ENCODE assay signal across 19 mouse cellular contexts in genomic region chr17:88459916-88460901, GRCm38 (mm10). TPM values are rescaled to one million over a fixed set of nuclear protein-coding genes. Genes with fewer than 3 reads are reported as not detected.
DNase-seq lines count a peak whose midpoint lies in the region; ATAC-seq and TF ChIP-seq lines count a peak whose summit lies in the region.
"Had no signal": no experiment of that assay in that cellular context is flagged by ENCODE, and none has a peak within 500 bp of the region (broad histone marks: within the 10 kb centered on the region; RNA-seq: fewer than 3 reads in every experiment).

No protein-coding gene starts in this region.

- H3K4me1 ChIP-seq in midbrain, embryonic 11.5 days (ENCODE audit: control insufficient read depth, insufficient read depth, low read length), result no peaks in the 10 kb centered on the region
- no peaks in the 10 kb centered on the region for H3K4me1 ChIP-seq in midbrain, embryonic 14.5 days (ENCODE audit: control insufficient read depth, insufficient read depth, low read length)
- no peaks in the 10 kb centered on the region for H3K4me1 ChIP-seq in intestine, embryonic 14.5 days (replicated peaks; ENCODE audit: control insufficient read depth, insufficient read depth, low read length)
- peaks cover 50% of the 10 kb centered on the region for H3K4me1 ChIP-seq in liver, embryonic 13.5 days (replicated peaks)
- no peaks in the 10 kb centered on the region for H3K4me1 ChIP-seq in stomach, embryonic 15.5 days
- peaks cover 3% of the 10 kb centered on the region for H3K4me1 ChIP-seq in heart, adult 2 months (ENCODE audit: control insufficient read depth, insufficient read depth, low read length)
- H3K4me1 ChIP-seq: embryonic facial prominence, embryonic 15.5 days; forebrain, embryonic 15.5 days; heart, embryonic 15.5 days; midbrain, embryonic 12.5 days had no signal

- no peaks in the 10 kb centered on the region; the same call in 1 of the 2 replicates for H3K79me2 ChIP-seq in heart, adult 2 months (replicated peaks; ENCODE audit: control insufficient read depth, insufficient read depth, low read length)

- DNase-seq in midbrain, embryonic 11.5 days (ENCODE audit: low spot score, missing footprints), result peak; percentile 65
- DNase-seq in midbrain, embryonic 14.5 days, result no peak
- peak; percentile 50 for DNase-seq in intestine, embryonic 14.5 days (ENCODE audit: low spot score)
- DNase-seq in liver, embryonic 13.5 days, result no peak
- DNase-seq in layer of hippocampus, postnatal 36 days, result no peak
- no peak for DNase-seq in gastrocnemius, postnatal 4 days (ENCODE audit: low spot score in 2 of 2)
- DNase-seq in heart, adult 2 months, result no peak
- DNase-seq: adrenal gland, postnatal 25 days; cerebellum, postnatal 10 days; lung, postnatal 36 days; right cerebral cortex, postnatal 25 days; thymus, postnatal 4 days had no signal

- TF ChIP-seq CTCF in heart, adult 2 months (IDR thresholded peaks at IDR 0.05), result no peak

- no peak for TF ChIP-seq POLR2A in heart, adult 2 months (IDR thresholded peaks at IDR 0.05; ENCODE audit: insufficient read depth, low read depth, low read length)

- no peak for ATAC-seq in midbrain, embryonic 11.5 days (ENCODE audit: low FRiP score)
- no peak for ATAC-seq in midbrain, embryonic 14.5 days (ENCODE audit: low FRiP score, low TSS enrichment)
- ATAC-seq in intestine, embryonic 14.5 days (replicated peaks; ENCODE audit: low FRiP score, low TSS enrichment, low read depth), result 0 out of 2 replicates have a peak, but pooled peaks have one; percentile 36
- peak; percentile 65 for ATAC-seq in liver, embryonic 13.5 days (ENCODE audit: low read depth)
- ATAC-seq in stomach, embryonic 15.5 days (ENCODE audit: insufficient read depth, low FRiP score, low read depth), result peak; percentile 70
- ATAC-seq: forebrain, embryonic 15.5 days had no signal

- no peak overlapping the region for H3K9ac ChIP-seq in midbrain, embryonic 11.5 days (ENCODE audit: low read length)
- no peak overlapping the region for H3K9ac ChIP-seq in midbrain, embryonic 14.5 days (replicated peaks; ENCODE audit: low read length)
- no peak overlapping the region for H3K9ac ChIP-seq in intestine, embryonic 14.5 days (ENCODE audit: low read length)
- H3K9ac ChIP-seq in liver, embryonic 13.5 days, result peak overlapping the region; percentile 54
- no peak overlapping the region for H3K9ac ChIP-seq in stomach, embryonic 15.5 days
- no peak overlapping the region for H3K9ac ChIP-seq in heart, adult 2 months (ENCODE audit: low read depth, low read length)
- H3K9ac ChIP-seq: embryonic facial prominence, embryonic 15.5 days; forebrain, embryonic 15.5 days; heart, embryonic 15.5 days; limb, embryonic 15.5 days; midbrain, embryonic 12.5 days had no signal

- no peak for TF ChIP-seq EP300 in heart, adult 2 months (IDR thresholded peaks at IDR 0.05; ENCODE audit: insufficient read depth, low read depth, low read length)

- H3K9me3 ChIP-seq in midbrain, embryonic 11.5 days (ENCODE audit: control insufficient read depth, low read length), result no peaks in the 10 kb centered on the region
- H3K9me3 ChIP-seq in midbrain, embryonic 14.5 days (ENCODE audit: control insufficient read depth, low read length), result no peaks in the 10 kb centered on the region
- no peaks in the 10 kb centered on the region for H3K9me3 ChIP-seq in intestine, embryonic 14.5 days (ENCODE audit: control insufficient read depth, low read length)
- no peaks in the 10 kb centered on the region for H3K9me3 ChIP-seq in liver, embryonic 13.5 days (replicated peaks)
- no peaks in the 10 kb centered on the region for H3K9me3 ChIP-seq in stomach, embryonic 15.5 days
- H3K9me3 ChIP-seq: embryonic facial prominence, embryonic 15.5 days; forebrain, embryonic 15.5 days; heart, embryonic 15.5 days; limb, embryonic 15.5 days; midbrain, embryonic 12.5 days had no signal

- no peaks in the 10 kb centered on the region for H3K36me3 ChIP-seq in midbrain, embryonic 11.5 days (ENCODE audit: control insufficient read depth, insufficient read depth, low read length)
- no peaks in the 10 kb centered on the region for H3K36me3 ChIP-seq in midbrain, embryonic 14.5 days (ENCODE audit: control insufficient read depth, insufficient read depth, low read length)
- H3K36me3 ChIP-seq in intestine, embryonic 14.5 days (ENCODE audit: control insufficient read depth, insufficient read depth, low read length), result peaks cover 4% of the 10 kb centered on the region; the same call in 1 of the 2 replicates
- 0 out of 2 replicates have a peak, but pooled peaks cover 10% of the 10 kb centered on the region for H3K36me3 ChIP-seq in liver, embryonic 13.5 days
- no peaks in the 10 kb centered on the region for H3K36me3 ChIP-seq in stomach, embryonic 15.5 days
- peaks cover 7% of the 10 kb centered on the region for H3K36me3 ChIP-seq in heart, adult 2 months (ENCODE audit: control insufficient read depth, insufficient read depth, low read length)
- H3K36me3 ChIP-seq: embryonic facial prominence, embryonic 15.5 days; forebrain, embryonic 15.5 days; heart, embryonic 15.5 days had no signal

- no peaks in the 10 kb centered on the region for H3K27me3 ChIP-seq in midbrain, embryonic 11.5 days (ENCODE audit: control insufficient read depth, insufficient read depth, low read length)
- H3K27me3 ChIP-seq in midbrain, embryonic 14.5 days (ENCODE audit: control insufficient read depth, insufficient read depth, low read length), result no peaks in the 10 kb centered on the region
- no peaks in the 10 kb centered on the region for H3K27me3 ChIP-seq in intestine, embryonic 14.5 days (replicated peaks; ENCODE audit: control insufficient read depth, insufficient read depth, low read length)
- no peaks in the 10 kb centered on the region for H3K27me3 ChIP-seq in liver, embryonic 13.5 days
- no peaks in the 10 kb centered on the region for H3K27me3 ChIP-seq in stomach, embryonic 15.5 days (replicated peaks)
- no peaks in the 10 kb centered on the region for H3K27me3 ChIP-seq in heart, adult 2 months (ENCODE audit: control insufficient read depth, insufficient read depth, low read length)
- H3K27me3 ChIP-seq: embryonic facial prominence, embryonic 15.5 days; forebrain, embryonic 15.5 days; heart, embryonic 15.5 days; limb, embryonic 15.5 days; midbrain, embryonic 12.5 days had no signal

- no peak overlapping the region for H3K4me2 ChIP-seq in midbrain, embryonic 11.5 days
- no peak overlapping the region for H3K4me2 ChIP-seq in midbrain, embryonic 14.5 days (ENCODE audit: low read length)
- H3K4me2 ChIP-seq in intestine, embryonic 14.5 days (ENCODE audit: low read length), result no peak overlapping the region
- H3K4me2 ChIP-seq in liver, embryonic 13.5 days, result peak overlapping the region; percentile 49
- no peak overlapping the region for H3K4me2 ChIP-seq in stomach, embryonic 15.5 days
- H3K4me2 ChIP-seq: embryonic facial prominence, embryonic 15.5 days; forebrain, embryonic 15.5 days; heart, embryonic 15.5 days; limb, embryonic 15.5 days; midbrain, embryonic 12.5 days had no signal

- H3K27ac ChIP-seq in midbrain, embryonic 11.5 days (ENCODE audit: low read depth, low read length), result no peak overlapping the region
- H3K27ac ChIP-seq in midbrain, embryonic 14.5 days (replicated peaks; ENCODE audit: low read depth, low read length), result no peak overlapping the region
- no peak overlapping the region for H3K27ac ChIP-seq in intestine, embryonic 14.5 days (ENCODE audit: low read depth)
- H3K27ac ChIP-seq in liver, embryonic 13.5 days, result peak overlapping the region; percentile 94
- H3K27ac ChIP-seq in stomach, embryonic 15.5 days, result peak overlapping the region; percentile 57; the same call in 1 of the 2 replicates
- H3K27ac ChIP-seq in heart, adult 2 months, result no peak overlapping the region
- H3K27ac ChIP-seq: embryonic facial prominence, embryonic 15.5 days; forebrain, embryonic 15.5 days; heart, embryonic 15.5 days; layer of hippocampus, adult 2 months; limb, embryonic 15.5 days; midbrain, embryonic 12.5 days had no signal

- WGBS in midbrain, embryonic 11.5 days, result 87% methylated on average over 7 of the region's 7 CpGs
- 95% methylated on average over 7 of the region's 7 CpGs for WGBS in midbrain, embryonic 14.5 days
- 65% methylated on average over 7 of the region's 7 CpGs for WGBS in intestine, embryonic 14.5 days
- WGBS in liver, embryonic 13.5 days (ENCODE audit: insufficient replicate concordance), result 29% methylated on average over 7 of the region's 7 CpGs
- 55% methylated on average over 7 of the region's 7 CpGs for WGBS in stomach, embryonic 15.5 days
- WGBS in heart, adult 2 months, result 61% methylated on average over 7 of the region's 7 CpGs

- intact Hi-C loops in heart, adult 2 months (cut with DNase I), result no loop called here

- no peak overlapping the region for H3K4me3 ChIP-seq in midbrain, embryonic 11.5 days (ENCODE audit: low read depth, low read length)
- H3K4me3 ChIP-seq in midbrain, embryonic 14.5 days (replicated peaks; ENCODE audit: low read depth, low read length), result no peak overlapping the region
- H3K4me3 ChIP-seq in intestine, embryonic 14.5 days (ENCODE audit: low read depth, low read length), result no peak overlapping the region
- H3K4me3 ChIP-seq in liver, embryonic 13.5 days (replicated peaks), result peak overlapping the region; percentile 13; the same call in 1 of the 2 replicates
- H3K4me3 ChIP-seq in stomach, embryonic 15.5 days (replicated peaks), result no peak overlapping the region
- H3K4me3 ChIP-seq in heart, adult 2 months, result no peak overlapping the region
- H3K4me3 ChIP-seq: embryonic facial prominence, embryonic 15.5 days; forebrain, embryonic 15.5 days; heart, embryonic 15.5 days; layer of hippocampus, adult 2 months; limb, embryonic 15.5 days; midbrain, embryonic 12.5 days had no signal

RNA-seq across cellular contexts. Expression of gene Foxn2, which starts 19.7 kb away (rescaled TPM):
- 7.2 and 8.2 TPM in 2 replicates for polyA plus RNA-seq in midbrain, embryonic 11.5 days (2014; fragmentation: Nextera tagmentation; extraction: Ambion mirVana)
- polyA plus RNA-seq in midbrain, embryonic 14.5 days (2014; fragmentation: Nextera tagmentation; extraction: Ambion mirVana), result 7.7 and 9.8 TPM in 2 replicates
- 12.1 and 13.5 TPM in 2 replicates for polyA plus RNA-seq in intestine, embryonic 14.5 days (2014; fragmentation: Nextera tagmentation; extraction: Ambion mirVana)
- 12.0 and 15.4 TPM in 2 replicates for polyA plus RNA-seq in liver, embryonic 13.5 days (2015; fragmentation: Nextera tagmentation; extraction: Ambion mirVana)
- polyA plus RNA-seq in stomach, embryonic 15.5 days (2015; fragmentation: Nextera tagmentation; extraction: Ambion mirVana), result 16.8 and 17.8 TPM in 2 replicates
- 10 to 100 TPM; 23.5 to 26.1 TPM for total RNA-seq in layer of hippocampus, postnatal 36 days (2021)
- total RNA-seq in gastrocnemius, postnatal 4 days (2021), result 10 to 100 TPM; 22.4 to 24.1 TPM
- 1 to 10 TPM; 7.4 to 9.4 TPM for total RNA-seq in heart, adult 2 months (2021)
- polyA plus RNA-seq in heart, adult 2 months (2012; rRNA removed), result 2.6 and 2.8 TPM in 2 replicates

Comparison
In these comparisons a context has a peak if more than half of its experiments do, and no peak if none do; other contexts are left out.
1. DNase-seq: peak in midbrain, embryonic 11.5 days (single experiment) and intestine, embryonic 14.5 days (single experiment); none in midbrain, embryonic 14.5 days (single experiment), liver, embryonic 13.5 days (single experiment), layer of hippocampus, postnatal 36 days (0 of 2), gastrocnemius, postnatal 4 days (0 of 2) and heart, adult 2 months (0 of 2).
2. ATAC-seq: peak in intestine, embryonic 14.5 days (single experiment), liver, embryonic 13.5 days (single experiment) and stomach, embryonic 15.5 days (single experiment); none in midbrain, embryonic 11.5 days (single experiment) and midbrain, embryonic 14.5 days (single experiment).
3. H3K27ac ChIP-seq: peak in liver, embryonic 13.5 days (single experiment) and stomach, embryonic 15.5 days (single experiment); none in midbrain, embryonic 11.5 days (single experiment), midbrain, embryonic 14.5 days (single experiment), intestine, embryonic 14.5 days (single experiment) and heart, adult 2 months (single experiment).